Mouse (Mus musculus) skeletal muscle tissue, adult 2 months (tissue): ENCODE data around the gene A830005F24Rik.
"Not testable (repeated sequence)": the region's sequence is repeated elsewhere in the genome, so short reads cannot be mapped to it uniquely, and the experiment has no call there.

Source experiments
- DNase-seq: peaks from one replicate; pipeline ENCODE4 v3.0.0-alpha.2; 2012; ENCODE audit warnings: low read depth, low spot score

Gene A830005F24Rik

GRCm38 (mm10) chr13:48513003-48513929 is at the start of gene A830005F24Rik, which contains the start of gene Zfp169:
Gene A830005F24Rik, plus strand, starts transcription at chr13:48513570.
Gene Zfp169, minus strand, starts transcription at chr13:48513451.
- peak; percentile 75 for DNase-seq

- DNase-seq: peak; percentile 33
Measured at GRCm38 (mm10) chr13:48464170-48464569, 49.2 kb upstream of the A830005F24Rik start.

- no peak for DNase-seq
Measured at GRCm38 (mm10) chr13:48466186-48466585, 47.2 kb upstream of the A830005F24Rik start.

GRCm38 (mm10) chr13:48468656-48469180 is 44.7 kb upstream of the A830005F24Rik start:
- no peak for DNase-seq

- no peak for DNase-seq
Measured at GRCm38 (mm10) chr13:48483606-48484005, 29.8 kb upstream of the A830005F24Rik start.

GRCm38 (mm10) chr13:48490396-48491182 is 22.8 kb upstream of the A830005F24Rik start:
- no peak for DNase-seq

- DNase-seq: peak; percentile 39
Measured at GRCm38 (mm10) chr13:48493183-48493582, 20.2 kb upstream of the A830005F24Rik start.

GRCm38 (mm10) chr13:48497693-48498221 is 15.6 kb upstream of the A830005F24Rik start:
- no peak for DNase-seq

GRCm38 (mm10) chr13:48498676-48499075 is 14.7 kb upstream of the A830005F24Rik start:
- DNase-seq: no peak

- DNase-seq: no peak
Measured at GRCm38 (mm10) chr13:48502422-48502821, 10.9 kb upstream of the A830005F24Rik start.

GRCm38 (mm10) chr13:48508661-48509060 is 4.7 kb upstream of the A830005F24Rik start:
- DNase-seq: no peak

GRCm38 (mm10) chr13:48515861-48516260 is 2.5 kb downstream of the A830005F24Rik start:
- no peak for DNase-seq

GRCm38 (mm10) chr13:48519122-48519521 is 5.8 kb downstream of the A830005F24Rik start:
- DNase-seq: not testable (repeated sequence)

- DNase-seq: no peak
Measured at GRCm38 (mm10) chr13:48525745-48526144, 12.4 kb downstream of the A830005F24Rik start.

- peak; percentile 76 for DNase-seq
Measured at GRCm38 (mm10) chr13:48528123-48528871, 14.9 kb downstream of the A830005F24Rik start.

- DNase-seq: no peak
Measured at GRCm38 (mm10) chr13:48529028-48529427, 15.7 kb downstream of the A830005F24Rik start.

- DNase-seq: peak; percentile 64
Measured at GRCm38 (mm10) chr13:48530685-48531084, 17.3 kb downstream of the A830005F24Rik start.

- no peak for DNase-seq
Measured at GRCm38 (mm10) chr13:48531448-48531847, 18.1 kb downstream of the A830005F24Rik start.

- no peak for DNase-seq
Measured at GRCm38 (mm10) chr13:48533441-48533840, 20.1 kb downstream of the A830005F24Rik start.

GRCm38 (mm10) chr13:48540488-48540887 is 27.1 kb downstream of the A830005F24Rik start:
- DNase-seq: no peak

- DNase-seq: no peak
Measured at GRCm38 (mm10) chr13:48544391-48544790, 31.0 kb downstream of the A830005F24Rik start.
